Mouse (Mus musculus): ENCODE measurements around the gene Tekt5. TPM values are rescaled to one million over a fixed set of nuclear protein-coding genes. Genes with fewer than 3 reads are reported as not detected.

Tekt5 gene
- polyA plus RNA-seq, 1 experiment from 2014 or later = 1.2 TPM

- Histone ChIP-seq H3K4me2 (ENCODE audit: low read length) (no peak overlapping the region), H3K9me3 (replicated peaks; ENCODE audit: low read length) (no peaks in the 10 kb centered on the region), H3K4me1 (replicated peaks; ENCODE audit: insufficient read depth, low read length) (no peaks in the 10 kb centered on the region), H3K36me3 (ENCODE audit: insufficient read depth, low read length) (no peaks in the 10 kb centered on the region), H3K27ac (no peak overlapping the region), H3K27me3 (ENCODE audit: insufficient read depth, low read length) (no peaks in the 10 kb centered on the region), H3K9ac (ENCODE audit: low read depth, low read length) (no peak overlapping the region), H3K4me3 (replicated peaks; ENCODE audit: low read depth, low read length) (no peak overlapping the region)
- no peak for DNase-seq (ENCODE audit: low spot score)
- WGBS = 63% methylated on average over 2 of the region's 2 CpGs
- no peak for TF ChIP-seq CTCF (IDR thresholded peaks at IDR 0.05; ENCODE audit: low read depth)
- ATAC-seq (replicated peaks; ENCODE audit: low FRiP score, low read depth) = no peak
These were observed 59.3 kb downstream of the Tekt5 start for GRCm38 (mm10) chr16:10335953-10336352.

GRCm38 (mm10) chr16:10332732-10333131 is 62.6 kb downstream of the Tekt5 start:
- ATAC-seq (replicated peaks; ENCODE audit: low FRiP score, low read depth) (no peak), DNase-seq (ENCODE audit: low spot score) (no peak)
- Histone ChIP-seq H3K36me3 (ENCODE audit: insufficient read depth, low read length) (no peaks in the 10 kb centered on the region), H3K4me2 (ENCODE audit: low read length) (no peak overlapping the region), H3K4me1 (replicated peaks; ENCODE audit: insufficient read depth, low read length) (no peaks in the 10 kb centered on the region), H3K27me3 (ENCODE audit: insufficient read depth, low read length) (no peaks in the 10 kb centered on the region), H3K27ac (no peak overlapping the region), H3K9ac (ENCODE audit: low read depth, low read length) (no peak overlapping the region), H3K4me3 (replicated peaks; ENCODE audit: low read depth, low read length) (no peak overlapping the region), H3K9me3 (replicated peaks; ENCODE audit: low read length) (no peaks in the 10 kb centered on the region)
- WGBS = 36% methylated on average over 7 of the region's 7 CpGs
- no peak for TF ChIP-seq CTCF (IDR thresholded peaks at IDR 0.05; ENCODE audit: low read depth)

- DNase-seq (ENCODE audit: low spot score) = peak; percentile 25
- Histone ChIP-seq H3K36me3 (ENCODE audit: insufficient read depth, low read length) (no peaks in the 10 kb centered on the region), H3K27me3 (ENCODE audit: insufficient read depth, low read length) (no peaks in the 10 kb centered on the region), H3K27ac (no peak overlapping the region), H3K4me1 (replicated peaks; ENCODE audit: insufficient read depth, low read length) (no peaks in the 10 kb centered on the region), H3K4me2 (ENCODE audit: low read length) (no peak overlapping the region), H3K4me3 (replicated peaks; ENCODE audit: low read depth, low read length) (no peak overlapping the region), H3K9ac (ENCODE audit: low read depth, low read length) (no peak overlapping the region), H3K9me3 (replicated peaks; ENCODE audit: low read length) (no peaks in the 10 kb centered on the region)
- WGBS = 52% methylated on average over 12 of the region's 12 CpGs
- no peak for TF ChIP-seq CTCF (IDR thresholded peaks at IDR 0.05; ENCODE audit: low read depth)
- ATAC-seq (replicated peaks; ENCODE audit: low FRiP score, low read depth) = peak; percentile 31; the same call in 1 of the 2 replicates
These were observed 64.4 kb downstream of the Tekt5 start for GRCm38 (mm10) chr16:10330586-10331495.

GRCm38 (mm10) chr16:10327563-10328333 is 67.5 kb downstream of the Tekt5 start:
- H3K9ac ChIP-seq (ENCODE audit: low read depth, low read length) = no peak overlapping the region
- 33% methylated on average over 13 of the region's 13 CpGs for WGBS
- H3K4me2 ChIP-seq (ENCODE audit: low read length) = no peak overlapping the region
- TF ChIP-seq CTCF (IDR thresholded peaks at IDR 0.05; ENCODE audit: low read depth) = no peak
- H3K27me3 ChIP-seq (ENCODE audit: insufficient read depth, low read length) = no peaks in the 10 kb centered on the region
- H3K27ac ChIP-seq = peak overlapping the region; percentile 54; the same call in 1 of the 2 replicates
- no peaks in the 10 kb centered on the region for H3K9me3 ChIP-seq (replicated peaks; ENCODE audit: low read length)
- ATAC-seq (replicated peaks; ENCODE audit: low FRiP score, low read depth) (peak; percentile 80), DNase-seq (ENCODE audit: low spot score) (peak; percentile 67)
- no peak overlapping the region for H3K4me3 ChIP-seq (replicated peaks; ENCODE audit: low read depth, low read length)
- no peaks in the 10 kb centered on the region for H3K36me3 ChIP-seq (ENCODE audit: insufficient read depth, low read length)
- no peaks in the 10 kb centered on the region for H3K4me1 ChIP-seq (replicated peaks; ENCODE audit: insufficient read depth, low read length)

GRCm38 (mm10) chr16:10319914-10320569 is 75.2 kb downstream of the Tekt5 start:
- H3K9me3 ChIP-seq (replicated peaks; ENCODE audit: low read length) = no peaks in the 10 kb centered on the region
- no peak overlapping the region for H3K9ac ChIP-seq (ENCODE audit: low read depth, low read length)
- no peaks in the 10 kb centered on the region for H3K36me3 ChIP-seq (ENCODE audit: insufficient read depth, low read length)
- H3K4me2 ChIP-seq (ENCODE audit: low read length) = no peak overlapping the region
- 45% methylated on average over 17 of the region's 17 CpGs for WGBS
- 0 out of 2 replicates have a peak, but pooled peaks cover 2% of the 10 kb centered on the region for H3K27me3 ChIP-seq (ENCODE audit: insufficient read depth, low read length)
- DNase-seq (ENCODE audit: low spot score) (no peak), ATAC-seq (replicated peaks; ENCODE audit: low FRiP score, low read depth) (peak; percentile 63)
- no peaks in the 10 kb centered on the region for H3K4me1 ChIP-seq (replicated peaks; ENCODE audit: insufficient read depth, low read length)
- TF ChIP-seq CTCF (IDR thresholded peaks at IDR 0.05; ENCODE audit: low read depth) = no peak
- H3K27ac ChIP-seq = no peak overlapping the region
- H3K4me3 ChIP-seq (replicated peaks; ENCODE audit: low read depth, low read length) = no peak overlapping the region

- WGBS = 58% methylated on average over 4 of the region's 4 CpGs
- TF ChIP-seq CTCF (IDR thresholded peaks at IDR 0.05; ENCODE audit: low read depth) = no peak
- no peak for DNase-seq (ENCODE audit: low spot score)
These were observed 78.1 kb downstream of the Tekt5 start for GRCm38 (mm10) chr16:10317197-10317544.

More at GRCm38 (mm10) chr16:10317197-10317544, 78.1 kb downstream of the Tekt5 start:
- no peaks in the 10 kb centered on the region for H3K9me3 ChIP-seq (replicated peaks; ENCODE audit: low read length)
- 0 out of 2 replicates have a peak, but pooled peaks cover 2% of the 10 kb centered on the region for H3K27me3 ChIP-seq (ENCODE audit: insufficient read depth, low read length)
- no peak overlapping the region for H3K9ac ChIP-seq (ENCODE audit: low read depth, low read length)
- no peak overlapping the region for H3K4me2 ChIP-seq (ENCODE audit: low read length)
- no peak overlapping the region for H3K4me3 ChIP-seq (replicated peaks; ENCODE audit: low read depth, low read length)
- no peaks in the 10 kb centered on the region; the same call in 1 of the 2 replicates for H3K4me1 ChIP-seq (replicated peaks; ENCODE audit: insufficient read depth, low read length)
- no peaks in the 10 kb centered on the region for H3K36me3 ChIP-seq (ENCODE audit: insufficient read depth, low read length)
- no peak for ATAC-seq (replicated peaks; ENCODE audit: low FRiP score, low read depth)
- H3K27ac ChIP-seq = no peak overlapping the region

All from kidney, postnatal 0 days (tissue).